9 mouse cellular contexts compared by ENCODE assay signal in genomic region chrX:136761103-136762074, GRCm38 (mm10). TPM values are rescaled to one million over a fixed set of nuclear protein-coding genes. Genes with fewer than 3 reads are reported as not detected.
DNase-seq lines count a peak whose midpoint lies in the region; ATAC-seq and TF ChIP-seq lines count a peak whose summit lies in the region.
"Had no signal": no experiment of that assay in that cellular context is flagged by ENCODE, and none has a peak within 500 bp of the region (broad histone marks: within the 10 kb centered on the region; RNA-seq: fewer than 3 reads in every experiment).

No protein-coding gene starts in this region.

- DNase-seq in cerebellum, adult 11-12 months: no peak
- no peak for DNase-seq in liver, postnatal 0 days
- no peak for DNase-seq in liver
- no peak for DNase-seq in heart, postnatal 36 days
- DNase-seq in ovary, postnatal 36 days (ENCODE audit: low spot score): no peak

- no peaks in the 10 kb centered on the region for H3K36me3 ChIP-seq in liver, postnatal 0 days (replicated peaks; ENCODE audit: insufficient read depth, low read length)

- H3K4me3 ChIP-seq in liver, postnatal 0 days (ENCODE audit: low read depth, low read length): no peak overlapping the region

- peak; percentile 46 for TF ChIP-seq CTCF in liver, postnatal 0 days (IDR thresholded peaks at IDR 0.05; ENCODE audit: low read depth)

- intact Hi-C loops in heart, postnatal 36 days (cut with DNase I): loop anchor here (5.0 kb wide), 1 partner anchor 61 kb away; the partner anchor contains the start of gene Plp1

- ATAC-seq in cerebellum, adult (ENCODE audit: insufficient number of reproducible peaks, low FRiP score, low TSS enrichment): peak; percentile 26; the same call in 1 of the 2 replicates
- no peak for ATAC-seq in liver, postnatal 0 days
- peak; percentile 77 for ATAC-seq in common myeloid progenitor, adult 5-6 weeks (replicated peaks; ENCODE audit: low read depth, poor library complexity, severe bottlenecking)
- peak; percentile 60 for ATAC-seq in megakaryocyte, adult 5-6 weeks (ENCODE audit: poor library complexity, severe bottlenecking)

- H3K9ac ChIP-seq in liver, postnatal 0 days (replicated peaks): no peak overlapping the region

- no peaks in the 10 kb centered on the region for H3K27me3 ChIP-seq in liver, postnatal 0 days (ENCODE audit: insufficient read depth, low read length)

- no peaks in the 10 kb centered on the region for H3K4me1 ChIP-seq in liver, postnatal 0 days (ENCODE audit: insufficient read depth)

- no peak overlapping the region for H3K27ac ChIP-seq in liver, postnatal 0 days (ENCODE audit: low read depth)

- TF ChIP-seq EP300 in liver, postnatal 0 days (IDR thresholded peaks at IDR 0.05; ENCODE audit: low read depth): no peak

- WGBS in liver, postnatal 0 days (ENCODE audit: insufficient replicate concordance): 65% methylated on average over 11 of the region's 11 CpGs

- no peaks in the 10 kb centered on the region for H3K9me3 ChIP-seq in liver, postnatal 0 days (ENCODE audit: low read length)

- H3K4me2 ChIP-seq in liver, postnatal 0 days (ENCODE audit: low read depth, low read length): no peak overlapping the region

RNA-seq across cellular contexts. Expression of gene Morf4l2, which starts 17.9 kb away (rescaled TPM):
- 150 and 163 TPM in 2 replicates for polyA plus RNA-seq in liver, postnatal 0 days (2015; fragmentation: Nextera tagmentation; extraction: Ambion mirVana)
- 569 and 640 TPM in 2 replicates for total RNA-seq in common myeloid progenitor, adult 5-6 weeks (2017)
- 95.1 and 96.8 TPM in 2 replicates for total RNA-seq in megakaryocyte, adult 5-6 weeks (2015)
- total RNA-seq in megakaryocyte, adult 5-6 weeks (2017): 258 and 278 TPM in 2 replicates
- 10 to 100 TPM; 89.8 to 91.8 TPM for total RNA-seq in heart, postnatal 36 days (2021)

RNA-seq across cellular contexts. Expression of gene Glra4, which starts 18.6 kb away (rescaled TPM):
- polyA plus RNA-seq in liver, postnatal 0 days (2015; fragmentation: Nextera tagmentation; extraction: Ambion mirVana): not detected in 2 replicates
- 0.09 TPM in 1 of 2 replicates, not detected in the other for total RNA-seq in common myeloid progenitor, adult 5-6 weeks (2017)
- not detected in 2 replicates for total RNA-seq in megakaryocyte, adult 5-6 weeks (2015)
- total RNA-seq in megakaryocyte, adult 5-6 weeks (2017): not detected in 2 replicates
- total RNA-seq in heart, postnatal 36 days (2021): not detected
- polyA plus RNA-seq: gonadal fat pad, adult 2 months had no signal

RNA-seq across cellular contexts. Expression of gene Tceal1, which starts 53.6 kb away (rescaled TPM):
- polyA plus RNA-seq in liver, postnatal 0 days (2015; fragmentation: Nextera tagmentation; extraction: Ambion mirVana): 0.96 and 0.97 TPM in 2 replicates
- total RNA-seq in common myeloid progenitor, adult 5-6 weeks (2017): 2.5 and 5.3 TPM in 2 replicates
- 0.16 TPM in 1 of 2 replicates, not detected in the other for total RNA-seq in megakaryocyte, adult 5-6 weeks (2015)
- total RNA-seq in megakaryocyte, adult 5-6 weeks (2017): 0.11 TPM in 1 of 2 replicates, not detected in the other
- 1 to 10 TPM; 3.8 to 5.0 TPM for total RNA-seq in heart, postnatal 36 days (2021)
